Mouse (Mus musculus) midbrain, embryonic 15.5 days (tissue): ENCODE measurements around the gene Trappc4. TPM values are rescaled to one million over a fixed set of nuclear protein-coding genes. Genes with fewer than 3 reads are reported as not detected.
"Not testable (repeated sequence)": the region's sequence is repeated elsewhere in the genome, so short reads cannot be mapped to it uniquely, and the experiment has no call there.

Experiments used
- ATAC-seq: fragments of 200-750 bp; cut with Nextera tagmentation; replicated peaks from 2 replicates; pipeline ENCODE4 v1.8.0; 2017; ENCODE audit warnings: moderate TSS enrichment
- H3K27ac ChIP-seq: fragments of 300-500 bp; sonication (generic); 2 replicates; pipeline ENCODE4 v1.5.1; 2015; ENCODE audit warnings: mild to moderate bottlenecking, inconsistent platforms
- H3K27me3 ChIP-seq: fragments of 300-500 bp; sonication (generic); replicated peaks from 2 replicates; pipeline ENCODE4 v1.6.1; 2015; ENCODE audit warnings: inconsistent platforms
- H3K36me3 ChIP-seq: fragments of 300-500 bp; sonication (generic); replicated peaks from 2 replicates; pipeline ENCODE4 v1.6.1; 2015; ENCODE audit warnings: inconsistent platforms
- H3K4me1 ChIP-seq: fragments of 300-500 bp; sonication (generic); 2 replicates; pipeline ENCODE4 v1.6.1; 2015; ENCODE audit warnings: inconsistent platforms
- H3K4me2 ChIP-seq: fragments of 300-500 bp; sonication (generic); 2 replicates; pipeline ENCODE4 v1.6.1; 2015; ENCODE audit warnings: inconsistent platforms, mild to moderate bottlenecking, moderate library complexity
- H3K4me3 ChIP-seq: fragments of 300-500 bp; sonication (generic); 2 replicates; pipeline ENCODE4 v1.5.1; 2015; ENCODE audit warnings: mild to moderate bottlenecking, inconsistent platforms
- H3K9ac ChIP-seq: fragments of 300-500 bp; sonication (generic); 2 replicates; pipeline ENCODE4 v1.6.1; 2015; ENCODE audit warnings: mild to moderate bottlenecking, inconsistent platforms
- H3K9me3 ChIP-seq: fragments of 300-500 bp; sonication (generic); 2 replicates; pipeline ENCODE4 v1.6.1; 2016; ENCODE audit warnings: inconsistent platforms
- WGBS: fragments of 180-500 bp; shearing (Covaris S2); methylation state at CpG from one replicate; pipeline ENCODE4 v1.1.7; 2015; ENCODE audit warnings: mixed read lengths; 5-methylcytosine and 5-hydroxymethylcytosine counted together
- polyA plus RNA-seq: library from polyadenylated mRNA; unstranded; fragments of >200 nt; fragmentation: Nextera tagmentation; extraction: Ambion mirVana; gene quantifications from 2 replicates; pipeline ENCODE4 v1.2.1, GENCODE M21; 2015

Trappc4 gene
- 317 and 321 TPM in 2 replicates for polyA plus RNA-seq

DNA sequence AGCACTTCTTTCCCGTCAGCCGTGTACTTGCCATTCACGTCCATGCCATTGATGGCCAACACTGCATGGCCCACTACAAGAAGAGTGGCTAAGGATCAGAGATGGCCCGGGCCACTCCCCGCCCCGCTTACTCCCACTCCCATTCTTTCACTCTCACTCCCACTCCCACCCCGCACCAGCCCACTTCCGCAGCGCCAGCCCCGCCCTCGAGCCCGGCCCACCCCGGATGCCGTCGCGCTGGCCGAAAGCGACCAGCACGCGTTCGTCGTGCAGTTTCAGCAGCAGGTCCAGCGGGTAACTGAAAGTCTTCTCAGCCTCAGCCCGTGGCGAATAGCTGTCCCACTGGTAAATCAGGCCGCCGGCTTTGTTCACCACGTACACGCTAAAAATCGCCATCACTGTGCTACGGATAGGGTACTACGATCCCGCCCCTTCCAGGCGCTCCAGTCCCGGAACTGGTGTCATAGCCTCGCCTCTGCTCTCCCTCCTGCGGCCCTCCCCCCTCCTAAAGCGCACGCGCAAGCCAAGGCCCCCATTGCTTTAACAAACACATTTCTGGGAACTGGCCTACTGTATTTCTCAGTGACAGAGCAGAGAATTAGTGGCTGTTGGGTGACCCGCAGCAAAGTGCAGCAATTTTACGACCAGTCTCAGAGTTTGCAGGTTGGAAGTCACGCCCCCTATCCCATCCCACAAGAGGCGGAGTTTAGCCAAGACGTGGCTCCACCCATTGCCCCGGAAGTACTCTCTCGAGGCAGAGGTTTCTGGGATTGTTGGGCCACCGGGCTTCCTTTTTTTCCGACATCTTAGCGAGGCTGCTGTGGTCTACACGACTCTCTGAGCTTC is at the start of gene Trappc4, which contains the start of gene Rps25:
Trappc4 (minus strand) TSS at position 695 of the 846 bp plus-strand sequence.
Rps25 (plus strand) TSS at position 234 of the 846 bp plus-strand sequence.
- Histone ChIP-seq H3K4me2 (peak within 1 kb of the TSS; percentile 67), H3K36me3 (peaks cover 52% of the 10 kb centered on the region)
- under 1% methylated on average over 49 of the region's 51 CpGs for WGBS

DNA sequence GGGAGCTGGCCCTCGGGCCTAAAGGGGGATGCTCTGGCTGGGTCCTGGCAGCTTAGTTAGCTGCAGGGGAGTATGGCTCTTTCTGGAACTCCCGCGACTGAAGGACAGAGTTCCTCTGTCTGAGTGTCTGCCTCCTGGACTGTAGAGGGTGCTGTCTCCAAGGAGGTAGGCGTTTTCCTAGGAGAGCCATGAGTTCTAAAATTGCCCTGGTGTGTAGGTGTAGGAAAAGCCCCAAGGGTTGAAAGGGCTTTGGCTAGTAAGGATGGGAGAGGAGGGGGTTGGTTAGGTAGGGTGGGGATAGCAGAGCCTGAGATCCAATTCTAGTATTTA is 47.5 kb upstream of the Trappc4 start, which contains the start of gene Upk2:
Upk2 (minus strand) TSS at position 86 of the 330 bp plus-strand sequence.
- Histone ChIP-seq H3K9ac (no peak within 1 kb of the TSS), H3K27ac (no peak within 1 kb of the TSS), H3K4me3 (no peak within 1 kb of the TSS), H3K27me3 (no peaks in the 10 kb centered on the region; the same call in 1 of the 2 replicates), H3K36me3 (no peaks in the 10 kb centered on the region), H3K4me1 (peaks cover 40% of the 10 kb centered on the region), H3K9me3 (no peaks in the 10 kb centered on the region), H3K4me2 (no peak within 1 kb of the TSS)
- ATAC-seq, result no peak
- 24% methylated on average over 4 of the region's 4 CpGs for WGBS

More for the DNA sequence above, at the start of gene Trappc4, which contains the start of gene Rps25:
- Histone ChIP-seq H3K4me3 (peak within 1 kb of the TSS; percentile 81), H3K9ac (peak within 1 kb of the TSS; percentile 83), H3K27ac (peak within 1 kb of the TSS; percentile 97), H3K4me1 (peaks cover 28% of the 10 kb centered on the region), H3K27me3 (no peaks in the 10 kb centered on the region), H3K9me3 (no peaks in the 10 kb centered on the region)
- ATAC-seq, result peak; percentile 97

DNA sequence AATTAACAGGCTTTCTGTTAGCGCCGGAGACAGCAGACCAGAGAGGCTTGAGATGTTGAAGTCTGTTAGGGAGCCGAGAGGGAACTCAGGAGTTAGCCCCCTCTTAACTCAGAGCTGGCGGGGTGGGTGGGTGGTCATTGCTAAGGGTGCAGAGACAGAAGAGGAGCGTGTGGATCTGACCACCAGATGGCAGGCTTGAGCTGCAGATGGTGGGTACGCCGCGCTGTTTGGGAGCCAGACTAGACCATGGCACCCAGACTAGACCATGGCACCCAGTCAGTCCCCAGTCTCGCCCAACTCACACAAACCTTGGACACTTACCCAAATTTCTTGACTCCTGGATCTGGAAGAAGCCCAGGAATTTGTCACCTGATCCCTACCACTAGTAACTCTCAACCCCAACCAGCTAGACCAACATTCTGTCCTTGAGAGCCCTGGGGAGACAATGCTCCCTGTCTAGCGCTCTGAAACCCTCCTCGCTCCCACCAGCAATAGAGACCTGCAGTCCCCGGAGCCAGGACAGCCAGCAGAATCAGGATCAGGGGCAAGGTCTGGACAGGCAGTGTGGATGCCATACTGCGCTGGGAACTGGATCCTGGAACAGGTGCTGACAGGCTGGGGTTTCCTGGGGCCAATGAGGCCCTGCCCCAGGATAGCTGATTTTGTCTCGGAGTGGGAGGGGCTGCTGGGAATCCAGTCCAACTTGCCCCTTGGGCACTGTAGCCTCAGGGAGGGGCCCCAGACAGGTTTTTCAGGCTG is 46.9 kb upstream of the Trappc4 start:
- Histone ChIP-seq H3K4me1 (peaks cover 40% of the 10 kb centered on the region), H3K4me2 (no peak overlapping the region), H3K4me3 (no peak overlapping the region), H3K36me3 (no peaks in the 10 kb centered on the region), H3K9ac (no peak overlapping the region), H3K27me3 (no peaks in the 10 kb centered on the region; the same call in 1 of the 2 replicates), H3K27ac (no peak overlapping the region), H3K9me3 (no peaks in the 10 kb centered on the region)
- ATAC-seq, result peak; percentile 59
- 7% methylated on average over 14 of the region's 14 CpGs for WGBS

DNA sequence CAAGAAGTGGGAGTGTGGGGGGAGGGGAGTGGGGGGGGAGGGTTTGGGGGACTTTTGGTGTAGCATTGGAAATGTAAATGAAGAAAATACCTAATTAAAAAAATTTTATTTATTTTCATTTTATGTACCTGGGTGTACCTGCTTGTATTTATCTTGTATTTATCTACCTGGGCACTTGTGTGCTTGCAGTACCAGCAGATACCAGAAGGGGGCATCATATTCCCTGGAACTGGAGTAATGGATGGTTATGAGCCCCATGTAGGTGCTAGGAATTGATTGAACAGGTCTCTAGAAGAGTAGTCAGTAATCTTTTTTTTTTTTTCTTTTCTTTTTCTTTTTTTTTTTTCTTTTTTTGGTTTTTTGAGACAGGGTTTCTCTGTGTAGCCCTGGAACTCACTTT is 43.0 kb upstream of the Trappc4 start:
- peaks cover 11% of the 10 kb centered on the region for H3K4me1 ChIP-seq
- no peak overlapping the region for H3K4me2 ChIP-seq
- H3K27me3 ChIP-seq, result no peaks in the 10 kb centered on the region; the same call in 1 of the 2 replicates
- H3K27ac ChIP-seq, result no peak overlapping the region
- H3K4me3 ChIP-seq, result no peak overlapping the region
- no peaks in the 10 kb centered on the region for H3K36me3 ChIP-seq
- no peak for ATAC-seq
- H3K9me3 ChIP-seq, result no peaks in the 10 kb centered on the region
- H3K9ac ChIP-seq, result no peak overlapping the region

DNA sequence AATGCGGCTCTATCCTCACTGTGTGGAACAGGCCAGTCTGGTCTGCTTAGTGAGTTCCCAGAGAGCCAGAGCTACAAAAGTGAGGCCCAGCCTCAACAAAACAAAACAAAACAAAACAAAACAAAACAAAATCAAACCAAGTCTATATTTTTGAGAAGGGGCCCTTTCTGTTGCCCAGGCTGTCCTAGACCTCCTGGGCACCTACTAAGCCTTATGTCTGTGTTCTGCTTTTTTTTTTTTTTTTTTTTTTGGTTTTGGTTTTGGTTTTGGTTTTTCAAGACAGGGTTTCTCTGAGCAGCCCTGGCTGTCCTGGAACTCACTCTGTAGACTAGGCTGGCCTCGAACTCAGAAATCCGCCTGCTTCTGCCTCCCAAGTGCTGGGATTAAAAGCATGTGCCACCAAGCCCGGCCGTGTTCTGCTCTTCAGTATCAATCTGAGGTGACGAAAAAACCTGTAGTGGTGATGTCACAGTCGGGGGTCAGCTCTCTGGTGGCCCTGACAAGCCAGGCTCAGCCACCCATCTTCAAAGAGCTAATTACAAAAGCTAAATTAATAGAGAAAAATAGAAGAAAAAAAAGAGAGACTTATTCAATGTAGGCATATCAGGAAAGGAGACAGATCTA is 37.1 kb upstream of the Trappc4 start:
- not testable (repeated sequence) for H3K9me3 ChIP-seq, ATAC-seq
- WGBS, result 82% methylated on average over 7 of the region's 7 CpGs

DNA sequence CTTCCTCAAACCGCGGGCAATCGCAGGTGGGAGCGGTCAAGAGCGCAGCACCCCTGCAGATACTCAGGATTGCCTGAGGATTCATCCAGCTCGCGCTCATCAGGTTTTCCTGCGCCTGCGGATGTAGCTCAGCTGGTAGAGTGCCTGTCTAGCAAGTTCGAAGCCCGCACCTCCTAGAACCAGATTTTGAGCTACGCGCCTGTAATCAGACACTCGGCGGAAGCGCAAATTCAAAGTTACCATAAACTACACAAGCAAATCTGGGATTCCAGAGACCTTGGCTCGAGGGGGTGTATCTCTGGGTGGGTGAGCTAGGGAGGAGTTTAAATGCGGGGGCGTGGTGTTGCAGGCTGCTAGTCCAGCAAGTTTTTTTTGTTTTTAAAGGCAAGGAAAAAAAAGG is 33.6 kb upstream of the Trappc4 start, which contains the start of gene Foxr1:
Foxr1 (minus strand) TSS at position 176 of the 400 bp plus-strand sequence.
- no peaks in the 10 kb centered on the region for H3K27me3 ChIP-seq
- no peaks in the 10 kb centered on the region for H3K36me3 ChIP-seq
- ATAC-seq, result no peak
- no peak within 1 kb of the TSS for H3K4me2 ChIP-seq
- H3K27ac ChIP-seq, result no peak within 1 kb of the TSS
- no peaks in the 10 kb centered on the region for H3K9me3 ChIP-seq
- H3K4me3 ChIP-seq, result no peak within 1 kb of the TSS
- no peak within 1 kb of the TSS for H3K9ac ChIP-seq
- WGBS, result 82% methylated on average over 19 of the region's 19 CpGs
- no peaks in the 10 kb centered on the region for H3K4me1 ChIP-seq

More for the DNA sequence above, 37.1 kb upstream of the Trappc4 start:
- not testable (repeated sequence) for H3K36me3 ChIP-seq, H3K9ac ChIP-seq, H3K4me3 ChIP-seq, H3K27me3 ChIP-seq, H3K4me2 ChIP-seq, H3K27ac ChIP-seq, H3K4me1 ChIP-seq

DNA sequence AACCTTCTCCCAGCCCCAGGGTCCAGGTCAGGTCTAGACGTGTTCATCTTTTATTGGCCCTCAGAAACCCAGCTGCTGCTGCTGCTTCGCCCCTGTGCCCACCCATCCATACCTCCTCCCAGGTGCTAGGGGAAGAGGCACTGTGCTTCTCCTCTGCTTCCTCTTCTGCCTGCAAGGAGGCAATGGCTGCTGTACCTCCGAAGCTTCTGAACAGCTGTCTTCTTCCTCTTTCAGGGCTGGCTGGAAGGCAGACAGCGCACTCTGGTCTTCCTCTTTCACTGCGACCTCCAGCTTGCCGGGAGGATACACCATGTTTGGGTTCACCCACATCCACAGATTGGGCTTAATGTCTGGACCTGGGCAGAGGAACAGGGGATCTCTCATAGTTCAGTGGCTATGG is 28.3 kb upstream of the Trappc4 start:
- no peak for ATAC-seq
- H3K27ac ChIP-seq, result no peak overlapping the region
- 83% methylated on average over 6 of the region's 6 CpGs for WGBS

DNA sequence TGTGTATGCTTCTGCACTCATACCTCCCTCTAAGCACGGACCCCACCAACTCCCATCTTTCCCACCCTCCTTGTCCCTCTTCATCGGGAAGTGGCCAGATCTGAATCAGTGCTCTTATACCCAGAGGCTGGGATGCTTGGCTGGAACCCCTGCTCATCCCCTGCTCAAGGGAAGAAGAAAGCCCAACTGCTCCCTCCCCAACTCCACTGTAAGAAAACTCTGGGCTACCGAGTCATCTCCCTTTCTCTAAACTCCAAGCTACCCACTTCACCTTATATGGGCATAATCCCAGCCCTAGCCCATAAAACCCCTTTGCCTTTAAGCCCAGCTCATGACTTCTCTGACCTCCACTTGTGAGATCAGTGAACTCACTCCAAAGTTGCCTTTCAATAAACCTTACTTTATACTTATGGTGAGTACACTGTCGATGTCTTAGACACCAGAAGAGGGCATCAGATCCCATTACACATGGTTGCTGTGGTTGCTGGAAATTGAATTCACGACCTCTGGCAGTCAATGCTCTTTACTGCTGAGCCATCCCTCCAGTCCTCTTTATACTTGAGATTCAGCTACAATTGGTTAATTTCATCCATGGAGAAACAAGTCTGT is 25.3 kb upstream of the Trappc4 start:
- H3K9me3 ChIP-seq, result no peaks in the 10 kb centered on the region
- H3K36me3 ChIP-seq, result no peaks in the 10 kb centered on the region
- no peak overlapping the region for H3K4me3 ChIP-seq
- no peaks in the 10 kb centered on the region for H3K27me3 ChIP-seq
- no peak overlapping the region for H3K4me2 ChIP-seq
- H3K27ac ChIP-seq, result no peak overlapping the region
- no peak for ATAC-seq
- no peak overlapping the region for H3K9ac ChIP-seq
- WGBS, result 59% methylated on average over 5 of the region's 5 CpGs
- no peaks in the 10 kb centered on the region for H3K4me1 ChIP-seq

More for the DNA sequence above, 28.3 kb upstream of the Trappc4 start:
- H3K4me3 ChIP-seq, result no peak overlapping the region
- no peaks in the 10 kb centered on the region for H3K9me3 ChIP-seq
- no peak overlapping the region for H3K9ac ChIP-seq
- H3K4me1 ChIP-seq, result no peaks in the 10 kb centered on the region
- H3K4me2 ChIP-seq, result no peak overlapping the region
- no peaks in the 10 kb centered on the region for H3K27me3 ChIP-seq
- no peaks in the 10 kb centered on the region for H3K36me3 ChIP-seq

DNA sequence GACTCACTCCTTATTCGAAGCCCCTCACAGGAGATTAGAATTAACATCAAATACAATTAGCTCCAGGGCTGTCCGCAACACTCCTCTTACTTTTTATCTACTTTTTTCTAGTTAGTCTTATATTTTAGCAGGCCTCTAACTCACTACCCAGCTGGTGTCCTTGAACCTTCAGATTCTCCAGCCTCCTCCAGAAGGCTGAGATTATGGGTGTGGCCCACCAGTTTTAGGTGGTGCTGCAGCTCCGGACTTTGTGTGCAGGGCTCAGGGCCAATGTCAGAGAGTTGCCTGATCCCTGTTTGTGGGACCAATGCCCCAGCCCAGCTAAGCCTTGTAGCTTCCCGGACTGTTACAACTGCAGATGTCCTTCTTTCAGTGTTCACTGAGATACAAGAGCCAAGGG is 16.2 kb upstream of the Trappc4 start:
- H3K27me3 ChIP-seq, result no peaks in the 10 kb centered on the region
- no peaks in the 10 kb centered on the region for H3K9me3 ChIP-seq
- H3K4me2 ChIP-seq, result no peak overlapping the region
- no peaks in the 10 kb centered on the region for H3K36me3 ChIP-seq
- no peak overlapping the region for H3K4me3 ChIP-seq
- no peak for ATAC-seq
- H3K4me1 ChIP-seq, result peaks cover 2% of the 10 kb centered on the region; the same call in 1 of the 2 replicates
- 87% methylated on average over 4 of the region's 4 CpGs for WGBS
- H3K9ac ChIP-seq, result no peak overlapping the region
- H3K27ac ChIP-seq, result no peak overlapping the region

DNA sequence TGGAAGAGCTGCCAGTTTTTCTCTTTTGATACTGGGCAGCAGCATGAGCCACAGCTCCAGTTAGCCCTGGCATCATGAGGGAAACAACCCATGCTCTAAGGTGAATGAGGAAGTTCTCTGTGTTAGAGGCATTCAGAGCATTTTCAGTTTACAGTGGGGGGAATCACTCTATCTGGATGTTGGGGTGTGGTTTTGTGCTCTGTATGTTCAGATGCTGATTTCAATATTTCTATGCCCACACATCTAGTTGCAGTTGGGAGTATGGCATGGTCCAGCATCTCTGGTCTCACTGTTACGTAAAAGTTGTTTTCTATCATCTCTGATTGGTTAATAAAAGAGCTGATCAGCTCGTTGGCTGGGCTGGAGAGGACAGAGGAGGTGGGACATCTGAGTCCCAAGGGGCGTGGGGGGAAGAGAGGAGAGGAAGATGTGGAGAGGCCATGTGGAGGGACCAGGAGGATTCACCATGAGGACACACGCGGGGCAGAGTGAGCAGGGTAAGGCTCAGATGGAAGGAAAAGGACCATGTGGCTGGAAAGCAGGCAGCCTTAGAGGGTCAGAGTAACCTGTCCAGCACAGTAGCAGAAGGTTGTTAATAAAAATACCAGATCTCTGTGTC is 13.0 kb upstream of the Trappc4 start:
- ATAC-seq, result no peak
- no peaks in the 10 kb centered on the region for H3K36me3 ChIP-seq
- WGBS, result 81% methylated on average over 5 of the region's 5 CpGs
- no peaks in the 10 kb centered on the region for H3K9me3 ChIP-seq
- H3K4me3 ChIP-seq, result no peak overlapping the region
- no peak overlapping the region for H3K4me2 ChIP-seq
- H3K27me3 ChIP-seq, result no peaks in the 10 kb centered on the region
- H3K27ac ChIP-seq, result no peak overlapping the region
- peaks cover 17% of the 10 kb centered on the region for H3K4me1 ChIP-seq
- no peak overlapping the region for H3K9ac ChIP-seq

DNA sequence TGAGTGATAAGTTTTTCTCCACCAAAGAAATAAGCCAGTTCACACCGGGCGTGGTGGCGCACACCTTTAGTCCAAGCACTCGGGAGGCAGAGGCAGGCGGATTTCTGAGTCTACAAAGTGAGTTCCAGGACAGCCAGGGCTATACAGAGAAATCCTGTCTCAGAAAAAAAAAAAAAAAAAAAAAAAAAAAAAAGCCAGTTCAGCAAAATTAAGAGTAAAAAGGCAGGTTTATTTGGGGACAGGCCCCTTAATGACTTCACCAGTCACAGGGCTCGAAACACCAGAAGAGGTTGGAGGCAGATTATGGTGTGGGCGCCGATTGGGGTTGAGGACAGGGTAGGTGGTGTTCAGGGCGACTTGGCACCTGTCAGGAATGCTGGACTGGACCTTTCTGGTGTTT is 12.3 kb upstream of the Trappc4 start:
- peaks cover 17% of the 10 kb centered on the region for H3K4me1 ChIP-seq
- ATAC-seq, H3K4me2 ChIP-seq, H3K27ac ChIP-seq, H3K4me3 ChIP-seq, H3K27me3 ChIP-seq, H3K9ac ChIP-seq, H3K36me3 ChIP-seq, H3K9me3 ChIP-seq: not testable (repeated sequence)
- 93% methylated on average over 9 of the region's 9 CpGs for WGBS
